Mouse (Mus musculus) forebrain, embryonic 11.5 days (tissue): ENCODE data around the gene Det1. TPM values are rescaled to one million over a fixed set of nuclear protein-coding genes. Genes with fewer than 3 reads are reported as not detected.
A peak's percentile ranks its signal among the peaks of the same experiment; 100 is the strongest.

Source experiments
- ATAC-seq: fragments of 200-750 bp; cut with Nextera tagmentation; replicated peaks from 2 replicates; pipeline ENCODE4 v1.8.0; 2017; ENCODE audit warnings: moderate TSS enrichment; ENCODE audit not compliant: low FRiP score
- DNase-seq: peaks from one replicate; pipeline ENCODE4 v3.0.0-alpha.2; 2017; ENCODE audit warnings: low spot score
- H3K27ac ChIP-seq: fragments of 300-500 bp; sonication (generic); 2 replicates; pipeline ENCODE4 v1.5.1; 2014; ENCODE audit warnings: low read depth, low read length
- H3K27me3 ChIP-seq: fragments of 300-500 bp; sonication (generic); 2 replicates; pipeline ENCODE4 v1.6.1; 2014; ENCODE audit warnings: mild to moderate bottlenecking, low read length, mixed read lengths; ENCODE audit not compliant: control insufficient read depth, insufficient read depth
- H3K36me3 ChIP-seq: fragments of 300-500 bp; sonication (generic); 2 replicates; pipeline ENCODE4 v1.6.1; 2014; ENCODE audit warnings: mild to moderate bottlenecking, low read length, moderate library complexity, mixed read lengths; ENCODE audit not compliant: control insufficient read depth, insufficient read depth
- H3K4me1 ChIP-seq: fragments of 300-500 bp; sonication (generic); replicated peaks from 2 replicates; pipeline ENCODE4 v1.6.1; 2014; ENCODE audit warnings: low read length, mixed read lengths; ENCODE audit not compliant: control insufficient read depth, insufficient read depth
- H3K4me2 ChIP-seq: fragments of 300-500 bp; sonication (generic); 2 replicates; pipeline ENCODE4 v1.6.1; 2014; ENCODE audit warnings: low read depth, mild to moderate bottlenecking, low read length, moderate library complexity, mixed read lengths; ENCODE audit not compliant: severe bottlenecking
- H3K4me3 ChIP-seq: fragments of 300-500 bp; sonication (generic); 2 replicates; pipeline ENCODE4 v1.5.1; 2014; ENCODE audit warnings: low read depth, low read length
- H3K9ac ChIP-seq: fragments of 300-500 bp; sonication (generic); 2 replicates; pipeline ENCODE4 v1.6.1; 2014; ENCODE audit warnings: low read length
- H3K9me3 ChIP-seq: fragments of 300-500 bp; sonication (generic); 2 replicates; pipeline ENCODE4 v1.6.1; 2016; ENCODE audit warnings: low read length, mixed read lengths; ENCODE audit not compliant: control insufficient read depth
- WGBS: fragments of 180-500 bp; shearing (Covaris S2); extraction: QIAGEN DNeasy Blood & Tissue Kit; methylation state at CpG from one replicate; pipeline ENCODE4 v1.1.7; 2014; 5-methylcytosine and 5-hydroxymethylcytosine counted together
- microRNA-seq: library from miRNA; unstranded; fragments of <30 nt; microRNA quantifications from one replicate; pipeline ENCODE4, GENCODE M21; 2016; ENCODE audit not compliant: insufficient number of aligned reads
- polyA plus RNA-seq: library from polyadenylated mRNA; unstranded; fragments of >200 nt; fragmentation: Nextera tagmentation; extraction: Ambion mirVana; gene quantifications from 2 replicates; pipeline ENCODE4 v1.2.1, GENCODE M21; 2014

Det1 gene
- polyA plus RNA-seq, 1 experiment from 2014 or later = 24.8 TPM

DNA sequence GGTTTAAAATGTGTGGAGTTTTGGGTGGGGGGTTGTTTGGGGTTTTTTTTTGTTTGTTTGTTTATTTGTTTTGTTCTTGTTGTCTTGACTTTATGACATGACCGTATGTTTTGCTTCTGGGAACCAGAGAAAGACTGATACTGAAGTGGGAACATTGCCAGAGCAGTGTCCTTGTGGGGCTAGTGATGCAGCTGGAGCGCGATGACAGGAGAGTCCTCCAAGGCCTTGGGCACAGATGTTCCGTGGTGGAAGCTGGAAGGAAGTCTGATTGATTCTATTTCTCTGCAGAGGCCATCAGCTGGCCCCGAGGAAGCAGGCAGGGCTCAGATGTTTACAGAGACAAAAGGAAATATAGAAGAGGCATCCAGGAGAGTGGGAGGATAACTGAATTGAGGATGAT lies 61.2 kb downstream of the Det1 start:
- 90% methylated on average over 5 of the region's 5 CpGs for WGBS
- H3K4me3 ChIP-seq = no peak overlapping the region
- H3K4me1 ChIP-seq = no peaks in the 10 kb centered on the region; the same call in 1 of the 2 replicates
- no peak overlapping the region for H3K4me2 ChIP-seq
- H3K27ac ChIP-seq = no peak overlapping the region
- H3K9me3 ChIP-seq = no peaks in the 10 kb centered on the region
- H3K27me3 ChIP-seq = no peaks in the 10 kb centered on the region
- no peaks in the 10 kb centered on the region; the same call in 1 of the 2 replicates for H3K36me3 ChIP-seq
- no peak overlapping the region for H3K9ac ChIP-seq
- DNase-seq (no peak), ATAC-seq (no peak)

DNA sequence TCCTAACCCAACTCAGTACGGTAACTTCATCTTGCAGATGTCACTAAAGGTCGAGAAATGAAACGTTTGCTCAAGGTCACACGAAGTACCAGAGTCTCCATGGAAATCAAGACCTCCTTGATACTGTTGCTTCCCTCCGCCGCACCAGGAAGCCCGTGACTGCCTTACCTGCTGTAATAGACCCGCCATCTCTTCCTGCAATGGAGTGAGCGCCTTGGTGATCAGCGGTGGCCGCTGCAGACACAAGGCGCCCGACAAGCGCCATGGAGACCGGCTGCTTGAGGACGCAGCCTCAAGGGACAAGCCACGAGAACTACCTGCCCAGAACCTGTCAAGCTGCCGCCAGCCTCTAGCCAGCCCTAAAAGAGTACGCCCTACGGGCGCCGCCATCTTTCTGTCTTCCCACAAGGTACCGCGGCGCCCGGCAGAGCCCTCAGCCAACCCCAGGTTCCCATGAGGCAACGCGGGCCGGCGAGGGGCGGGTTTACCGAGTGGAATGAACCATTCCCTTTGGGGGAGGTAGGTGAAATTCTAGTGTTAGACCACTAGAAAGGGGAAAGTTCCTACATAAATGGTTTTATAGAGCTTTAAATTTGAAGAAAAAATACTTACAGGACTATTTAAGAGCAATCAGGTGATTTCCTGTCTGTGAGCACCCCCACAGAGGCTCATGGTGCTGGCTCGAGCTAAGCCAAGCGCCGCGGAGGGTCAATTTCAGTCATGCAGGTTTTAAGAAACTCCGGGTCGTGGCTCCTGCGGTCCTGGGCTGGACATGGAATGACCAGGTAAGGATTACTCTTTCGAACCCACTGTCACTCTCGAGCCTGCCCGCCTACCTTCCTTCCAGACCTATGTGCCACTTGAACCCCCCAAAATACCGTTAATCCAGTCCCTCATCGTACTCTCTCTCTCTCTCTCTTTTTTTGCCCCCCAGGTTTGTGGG lies 64.2 kb downstream of the Det1 start, which contains the start of the genes Mrps11 and Mrpl46:
Mrps11 (plus strand) TSS at position 481 of the 943 bp plus-strand sequence.
Mrpl46 (minus strand) TSS at position 893 of the 943 bp plus-strand sequence.
- Histone ChIP-seq H3K27ac (0 out of 2 replicates have a peak within 1 kb of the TSS, but pooled peaks have one; percentile 31), H3K9ac (peak within 1 kb of the TSS; percentile 80), H3K4me2 (peak within 1 kb of the TSS; percentile 84), H3K4me3 (peak within 1 kb of the TSS; percentile 93), H3K9me3 (no peaks in the 10 kb centered on the region), H3K36me3 (no peaks in the 10 kb centered on the region; the same call in 1 of the 2 replicates), H3K27me3 (no peaks in the 10 kb centered on the region), H3K4me1 (no peaks in the 10 kb centered on the region; the same call in 1 of the 2 replicates)
- WGBS = under 1% methylated on average over 44 of the region's 44 CpGs
- peak; percentile 98 for ATAC-seq
- peak; percentile 93 for DNase-seq

DNA sequence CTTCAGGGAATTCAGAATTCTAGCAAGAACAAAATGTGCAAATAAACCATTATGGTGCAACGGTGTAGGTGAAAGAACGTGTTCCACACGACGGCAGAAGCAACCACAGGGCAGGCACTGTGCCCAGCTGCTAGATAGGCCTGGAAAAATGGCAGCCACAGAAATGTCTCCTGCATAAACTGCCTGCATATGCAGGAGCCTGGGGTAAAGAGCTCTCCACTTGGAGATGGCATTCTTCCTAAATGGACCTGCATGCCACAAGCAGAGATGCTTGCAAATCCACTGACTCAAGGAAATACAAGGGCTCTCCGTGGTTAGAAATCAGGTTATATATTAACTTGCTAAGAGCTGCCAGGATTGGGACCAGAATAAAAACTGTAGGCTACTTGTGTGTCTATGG lies 68.3 kb downstream of the Det1 start:
- Histone ChIP-seq H3K4me2 (no peak overlapping the region), H3K27ac (no peak overlapping the region), H3K36me3 (no peaks in the 10 kb centered on the region; the same call in 1 of the 2 replicates), H3K27me3 (no peaks in the 10 kb centered on the region), H3K4me1 (no peaks in the 10 kb centered on the region; the same call in 1 of the 2 replicates), H3K9ac (no peak overlapping the region), H3K4me3 (no peak overlapping the region), H3K9me3 (no peaks in the 10 kb centered on the region)
- no peak for ATAC-seq
- WGBS = 96% methylated on average over 5 of the region's 5 CpGs
- no peak for DNase-seq

Small RNA genes within 50 kb of the gene (microRNA-seq; reads per million reads assigned to microRNA genes)
- 241 reads per million, percentile 47 among the genes with 10 or more reads in this experiment for gene Mir7-2

Other genes starting within 250 kb of the Det1 start
- gene Ntrk3, start 109.3 kb downstream of the Det1 start, polyA plus RNA-seq = 6.4 and 7.3 TPM in 2 replicates
- 81.4 and 85.2 TPM in 2 replicates for gene Mrps11, start 64.1 kb downstream of the Det1 start, polyA plus RNA-seq
- gene Mrpl46, start 63.7 kb downstream of the Det1 start, polyA plus RNA-seq = 70.5 and 73.0 TPM in 2 replicates
- gene Aen, start 48.6 kb upstream of the Det1 start, polyA plus RNA-seq = 54.2 and 65.4 TPM in 2 replicates
- 0.39 and 0.51 TPM in 2 replicates for gene Isg20, start 66.2 kb upstream of the Det1 start, polyA plus RNA-seq
- gene Acan, start 206.2 kb upstream of the Det1 start, polyA plus RNA-seq = 0.05 and 0.15 TPM in 2 replicates